Mouse (Mus musculus): Measurements from ENCODE around the gene Gsn.

Gene Gsn

GRCm38 (mm10) chr2:35282214-35282613, 26.0 kb downstream of the Gsn start:
- DNase-seq (ENCODE audit: low spot score) = no peak

DNA sequence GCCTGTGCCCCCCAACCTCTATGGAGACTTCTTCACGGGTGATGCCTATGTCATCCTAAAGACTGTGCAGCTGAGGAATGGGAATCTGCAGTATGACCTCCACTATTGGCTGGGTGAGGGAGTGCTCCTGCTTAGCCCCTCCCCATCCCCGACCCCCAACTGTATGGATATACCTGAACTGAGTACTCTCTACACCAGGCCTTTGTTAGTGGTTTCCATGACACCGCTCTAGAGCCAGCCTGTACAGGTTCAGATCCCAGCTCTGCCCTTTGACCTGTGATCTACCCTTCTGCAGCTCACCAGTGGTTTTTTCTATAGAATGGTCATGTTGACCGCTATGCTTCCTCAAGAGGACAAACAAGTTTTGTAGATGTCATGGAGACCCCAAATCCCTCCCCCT, 27.8 kb downstream of the Gsn start:
- DNase-seq (ENCODE audit: low spot score) = no peak

- DNase-seq (ENCODE audit: low spot score) = no peak
These were observed 29.0 kb downstream of the Gsn start for GRCm38 (mm10) chr2:35285209-35285608.

GRCm38 (mm10) chr2:35287017-35287620, 30.9 kb downstream of the Gsn start:
- no peak for DNase-seq (ENCODE audit: low spot score)

DNA sequence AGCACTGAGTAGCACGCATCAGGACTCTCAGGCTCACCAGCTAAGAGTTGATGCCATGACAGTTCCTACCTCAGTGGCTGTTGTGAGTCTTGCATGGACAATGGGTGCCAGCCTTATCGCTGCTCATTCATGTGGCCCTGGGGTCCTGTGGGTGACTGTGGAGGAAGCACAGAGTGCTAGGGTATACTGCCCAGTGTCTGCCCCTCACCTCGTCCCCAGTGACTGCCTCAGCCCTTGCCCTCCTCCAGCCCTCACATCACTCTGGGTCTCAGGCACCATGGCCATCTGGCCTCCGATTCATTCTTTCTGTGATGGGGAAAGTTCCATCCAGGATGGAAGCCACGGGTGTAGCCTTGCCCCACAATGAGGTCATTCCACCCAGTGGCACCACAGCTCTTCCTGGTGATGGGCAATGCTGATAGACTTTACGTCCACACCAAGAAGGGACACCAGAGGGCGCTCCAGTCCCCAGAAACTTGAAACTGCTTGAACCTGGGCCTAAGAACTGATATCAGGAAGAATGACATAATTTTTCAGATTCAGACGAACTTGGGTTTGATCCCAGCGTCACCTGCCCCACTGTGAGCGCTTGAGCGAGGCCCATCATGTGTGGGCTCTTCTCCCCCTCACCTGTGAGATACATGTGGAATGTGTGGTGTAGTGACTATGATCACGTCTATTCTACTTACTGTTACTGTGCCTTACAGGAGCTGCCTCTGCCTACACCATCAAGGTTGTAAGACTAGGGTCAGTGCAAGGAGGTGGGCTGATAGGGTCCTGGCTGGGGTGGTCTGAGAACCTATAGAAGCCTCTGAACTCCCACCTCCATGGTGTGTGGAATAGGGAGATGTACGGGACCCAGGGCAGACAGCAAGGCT, 32.8 kb downstream of the Gsn start:
- peak; percentile 86 for DNase-seq (ENCODE audit: low spot score)

- DNase-seq (ENCODE audit: low spot score) = peak; percentile 57
These were observed 35.7 kb downstream of the Gsn start for GRCm38 (mm10) chr2:35291856-35292255.

DNA sequence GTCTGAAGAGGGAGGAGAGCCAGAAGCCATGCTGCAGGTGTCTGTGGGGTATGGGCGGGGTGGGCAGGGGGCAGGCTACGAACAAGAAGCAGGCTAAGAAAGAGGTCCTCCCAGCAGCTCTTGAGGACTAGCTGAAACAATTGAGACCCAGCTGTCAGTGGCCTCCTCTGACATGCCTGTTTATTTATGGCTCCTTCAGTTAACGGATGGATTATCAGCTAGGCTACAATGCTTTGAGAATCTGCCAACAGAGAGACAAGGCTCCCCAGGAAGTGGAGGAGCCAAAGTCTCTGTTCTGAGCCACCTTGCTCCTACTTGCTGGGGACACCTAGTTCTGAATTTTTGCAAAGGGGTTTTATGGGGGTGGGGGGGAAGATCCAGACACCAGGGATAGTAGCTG, 36.5 kb downstream of the Gsn start:
- no peak for DNase-seq (ENCODE audit: low spot score)

DNA sequence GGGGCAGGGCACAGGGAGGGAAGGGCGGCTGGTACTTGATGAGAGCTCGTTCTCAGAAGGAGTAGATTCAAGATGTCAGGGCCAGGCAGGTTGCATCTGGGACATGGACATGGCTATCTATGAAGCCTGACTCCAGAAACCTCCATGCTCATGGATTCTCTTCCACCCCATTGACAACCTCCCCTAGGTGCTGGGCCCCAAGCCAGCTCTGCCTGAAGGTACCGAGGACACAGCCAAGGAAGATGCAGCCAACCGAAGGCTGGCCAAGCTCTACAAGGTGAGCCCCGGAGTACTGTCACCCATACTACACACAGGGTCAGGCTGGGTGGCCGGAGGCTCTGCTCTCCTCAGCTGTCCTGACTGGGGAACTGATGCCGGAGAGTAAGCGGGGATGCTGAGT, 37.1 kb downstream of the Gsn start:
- no peak for DNase-seq (ENCODE audit: low spot score)

GRCm38 (mm10) chr2:35297703-35298332, 41.6 kb downstream of the Gsn start:
- DNase-seq (ENCODE audit: low spot score) = peak; percentile 78

DNA sequence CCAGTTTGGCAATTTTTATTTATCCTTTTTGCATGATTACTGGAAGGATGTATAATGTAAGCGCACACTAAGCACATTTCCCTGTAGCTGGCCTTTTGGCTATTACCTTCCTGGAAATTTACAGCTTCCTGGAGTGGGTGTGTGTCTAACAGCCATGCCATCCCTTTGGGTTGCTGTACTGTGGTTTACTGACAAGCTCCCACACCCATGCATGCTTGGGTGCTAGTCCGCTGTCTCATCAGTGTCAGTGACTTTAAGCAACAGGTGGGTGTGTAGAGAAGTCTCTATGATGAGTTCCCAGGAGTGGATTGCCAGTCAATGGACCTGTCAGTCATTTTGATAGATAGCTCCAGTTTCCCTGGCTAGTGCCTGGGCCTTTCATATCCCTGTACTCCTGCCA, 43.3 kb downstream of the Gsn start:
- DNase-seq (ENCODE audit: low spot score) = no peak

DNA sequence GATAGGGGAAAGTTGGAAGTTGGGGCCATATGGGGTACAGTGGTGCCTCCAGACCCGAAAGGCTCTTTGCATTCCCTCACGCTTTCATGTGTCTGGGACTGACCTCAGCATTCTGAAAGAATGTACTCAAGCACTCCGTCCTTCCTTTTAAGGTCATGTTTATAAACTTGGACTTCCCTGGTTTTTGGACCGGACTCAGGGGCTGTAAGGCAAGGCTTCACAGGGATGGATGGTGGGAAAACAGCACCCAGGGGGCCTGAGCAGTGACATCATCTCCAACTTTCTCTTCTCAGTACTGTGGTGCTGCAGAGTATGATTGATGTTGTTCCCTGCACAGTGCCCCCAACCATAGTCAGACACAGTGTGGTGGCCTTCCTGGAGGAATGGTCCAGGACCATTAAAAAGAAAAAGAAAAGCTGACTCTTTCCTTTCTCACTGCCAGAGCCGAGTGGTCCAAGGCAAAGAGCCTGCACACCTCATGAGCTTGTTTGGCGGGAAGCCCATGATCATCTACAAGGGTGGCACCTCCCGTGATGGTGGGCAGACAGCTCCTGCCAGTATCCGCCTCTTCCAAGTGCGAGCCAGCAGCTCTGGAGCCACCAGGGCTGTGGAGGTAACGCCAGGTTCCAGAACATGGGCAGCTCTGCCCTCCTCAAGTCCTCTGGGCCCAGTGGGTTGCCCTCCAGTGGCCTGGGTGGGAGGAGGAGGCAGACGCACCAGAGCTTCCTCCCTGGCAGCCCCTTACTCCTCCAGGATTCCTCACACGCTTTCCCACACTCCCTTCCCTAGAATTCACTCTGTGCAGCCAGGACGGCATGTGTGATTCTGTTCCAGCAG, 46.1 kb downstream of the Gsn start:
- DNase-seq (ENCODE audit: low spot score) = no peak

- no peak for DNase-seq (ENCODE audit: low spot score)
These were observed 52.0 kb downstream of the Gsn start for GRCm38 (mm10) chr2:35308166-35308565.

GRCm38 (mm10) chr2:35309906-35310493, 53.8 kb downstream of the Gsn start:
- no peak for DNase-seq (ENCODE audit: low spot score)

DNA sequence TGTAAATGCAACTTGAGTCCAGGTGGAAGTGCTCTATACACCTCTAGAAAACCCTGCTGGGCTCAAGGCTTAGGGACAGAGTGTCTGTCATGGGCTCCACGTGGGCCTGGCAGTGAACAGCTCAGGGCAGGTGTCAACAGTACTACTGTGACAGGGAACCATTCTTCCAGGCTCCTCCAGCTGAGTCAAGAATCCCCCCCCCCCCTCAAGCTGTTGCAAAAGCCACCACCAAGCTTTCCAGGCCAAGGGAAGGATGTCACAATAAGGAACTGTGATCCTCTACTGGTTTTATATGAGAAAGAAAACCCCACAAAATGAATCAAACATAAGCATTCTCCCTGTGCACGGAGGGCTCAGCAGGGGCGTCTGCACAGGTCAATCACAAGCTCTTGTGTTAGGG, 58.1 kb downstream of the Gsn start:
- no peak for DNase-seq (ENCODE audit: low spot score)

GRCm38 (mm10) chr2:35317604-35318003, 61.4 kb downstream of the Gsn start:
- DNase-seq (ENCODE audit: low spot score) = no peak

GRCm38 (mm10) chr2:35318405-35318804, 62.2 kb downstream of the Gsn start:
- no peak for DNase-seq (ENCODE audit: low spot score)

DNA sequence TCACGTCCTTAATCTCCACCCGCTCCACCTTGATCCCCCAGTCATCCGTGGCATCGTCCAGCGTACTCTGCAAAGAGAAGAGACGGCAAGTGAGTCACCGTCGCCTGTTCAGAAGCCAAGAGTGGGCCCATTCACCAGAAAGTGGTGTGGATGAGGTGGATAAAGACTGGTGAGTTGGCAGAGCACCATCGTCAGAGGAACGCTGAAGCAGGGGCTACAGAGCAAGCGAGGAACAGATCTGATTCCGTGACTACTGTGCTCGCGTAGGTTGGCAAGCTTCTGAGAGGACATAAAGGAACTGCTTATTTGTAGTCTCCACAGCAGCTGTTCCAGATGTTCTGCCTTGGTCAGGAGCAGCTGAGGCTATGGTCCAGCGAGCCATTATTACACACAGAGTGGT, 64.2 kb downstream of the Gsn start:
- DNase-seq (ENCODE audit: low spot score) = no peak

DNA sequence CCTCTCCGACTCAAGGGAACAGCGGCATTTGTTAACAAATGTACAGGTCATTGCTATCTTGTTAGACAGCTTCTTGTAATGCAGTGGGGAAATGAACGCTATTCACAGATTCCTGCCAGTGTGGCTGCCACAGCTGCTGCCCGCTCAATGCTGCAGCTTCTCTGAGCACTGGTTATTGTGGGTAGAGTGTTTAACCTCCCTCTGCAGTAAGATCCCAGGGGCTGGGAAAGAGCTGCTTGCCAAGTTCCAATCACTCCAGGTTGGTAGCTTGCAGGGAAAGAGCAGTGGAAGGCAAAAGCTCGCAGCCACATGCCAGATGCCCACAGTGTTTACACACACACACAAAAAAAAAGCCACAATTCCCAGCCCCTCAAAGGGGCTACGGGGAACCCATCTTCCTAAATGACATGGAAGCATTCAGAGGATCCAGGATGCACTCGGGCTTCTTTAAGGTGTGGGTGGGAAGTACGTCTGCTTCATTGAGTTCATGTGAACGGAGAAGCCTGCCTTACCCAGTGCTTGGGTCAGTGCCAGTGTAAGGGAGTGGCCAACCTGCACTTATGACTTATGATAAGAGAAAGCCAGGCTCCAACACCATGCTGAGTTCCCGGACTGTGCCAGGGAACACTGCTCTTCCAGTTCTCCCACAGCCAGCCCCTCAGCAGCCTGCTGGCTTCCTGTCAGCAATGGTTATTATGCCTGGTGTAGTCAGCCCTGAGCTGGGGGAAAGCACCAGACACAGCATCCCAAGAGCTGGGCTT, 66.4 kb downstream of the Gsn start:
- DNase-seq (ENCODE audit: low spot score) = no peak

DNA sequence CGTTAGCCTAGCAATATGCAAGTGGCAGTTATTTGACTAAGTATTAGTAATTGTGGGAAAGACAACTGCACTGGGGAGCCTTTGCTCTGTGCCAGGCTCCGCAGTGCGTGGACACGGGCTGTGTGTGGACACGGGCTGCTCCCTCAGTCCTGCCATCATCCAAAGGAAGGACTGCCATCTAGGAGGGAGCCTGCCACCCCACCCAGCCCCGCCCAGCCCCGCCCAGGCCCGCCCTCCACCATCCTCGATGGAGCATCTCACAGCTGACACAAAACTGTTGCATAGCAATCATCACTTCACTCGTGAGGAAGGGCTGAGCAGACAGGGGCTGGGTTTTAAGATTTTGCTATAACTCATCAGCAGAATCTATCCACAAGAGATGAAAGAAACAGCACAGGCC, 69.8 kb downstream of the Gsn start:
- DNase-seq (ENCODE audit: low spot score) = no peak

DNA sequence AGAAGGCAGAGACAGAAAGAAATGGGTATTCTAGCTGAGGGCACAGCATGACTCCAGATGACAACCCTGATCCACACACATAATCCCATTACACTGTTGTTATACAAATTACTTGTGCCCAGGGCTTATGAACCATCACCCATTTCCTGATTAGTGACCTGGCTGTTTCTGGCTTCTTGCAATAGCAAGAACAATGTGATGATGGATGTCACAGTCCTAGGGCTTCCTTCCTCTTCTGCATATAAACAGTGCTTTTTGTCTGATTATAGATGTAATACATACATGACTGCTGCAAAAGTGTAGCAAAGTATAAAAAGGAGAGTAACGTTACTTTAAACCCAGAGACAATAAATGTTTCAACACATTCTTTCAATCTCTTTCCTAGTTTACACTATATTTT, 70.8 kb downstream of the Gsn start:
- no peak for DNase-seq (ENCODE audit: low spot score)

DNA sequence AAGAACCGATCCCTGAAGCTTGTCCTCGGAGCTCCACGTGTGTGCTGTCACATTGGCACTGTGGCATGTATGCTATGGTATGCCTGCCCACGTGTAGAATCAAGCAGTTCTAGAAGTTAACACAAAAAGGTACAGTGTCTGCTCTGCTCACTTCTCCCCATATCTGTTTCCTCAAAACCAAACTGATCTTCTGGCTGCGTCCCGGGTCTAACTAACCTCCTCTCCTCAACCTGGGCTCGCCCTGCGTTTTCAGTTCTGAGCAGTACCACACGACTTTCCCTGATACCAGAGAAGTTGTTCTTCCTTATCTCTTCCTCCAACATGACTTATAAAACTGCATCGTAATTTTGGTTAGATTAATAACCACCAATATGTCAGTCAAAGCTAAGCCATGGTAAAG, 71.4 kb downstream of the Gsn start:
- no peak for DNase-seq (ENCODE audit: low spot score)

Data from layer of hippocampus, adult 11-12 months (tissue).